Mouse (Mus musculus): ENCODE results near the gene Fgfr2. TPM values are rescaled to one million over a fixed set of nuclear protein-coding genes. Genes with fewer than 3 reads are reported as not detected.

The Fgfr2 gene
- polyA plus RNA-seq, 1 experiment from 2014 or later = 92.0 TPM

GRCm38 (mm10) chr7:131670586-131670985 is 1452.6 kb downstream of the Fgfr2 start:
- Histone ChIP-seq H3K9me3 (ENCODE audit: control insufficient read depth, low read length) (no peaks in the 10 kb centered on the region), H3K27me3 (ENCODE audit: control insufficient read depth, insufficient read depth, low read length) (no peaks in the 10 kb centered on the region), H3K4me1 (ENCODE audit: control insufficient read depth, insufficient read depth, low read length) (no peaks in the 10 kb centered on the region), H3K4me3 (ENCODE audit: low read depth, low read length) (no peak overlapping the region), H3K4me2 (no peak overlapping the region), H3K36me3 (ENCODE audit: control insufficient read depth, insufficient read depth, low read length) (no peaks in the 10 kb centered on the region), H3K27ac (ENCODE audit: low read depth, low read length) (no peak overlapping the region), H3K9ac (ENCODE audit: low read length) (no peak overlapping the region)
- ATAC-seq (ENCODE audit: low FRiP score) (no peak), DNase-seq (ENCODE audit: low spot score, missing footprints) (no peak)
- WGBS = 64% methylated on average over 6 of the region's 6 CpGs

GRCm38 (mm10) chr7:131669326-131669725 is 1453.8 kb downstream of the Fgfr2 start:
- H3K27ac ChIP-seq (ENCODE audit: low read depth, low read length) = no peak overlapping the region
- WGBS = 81% methylated on average over 4 of the region's 4 CpGs
- DNase-seq (ENCODE audit: low spot score, missing footprints) (peak; percentile 39), ATAC-seq (ENCODE audit: low FRiP score) (no peak)
- no peak overlapping the region for H3K9ac ChIP-seq (ENCODE audit: low read length)
- no peaks in the 10 kb centered on the region for H3K9me3 ChIP-seq (ENCODE audit: control insufficient read depth, low read length)
- no peak overlapping the region for H3K4me3 ChIP-seq (ENCODE audit: low read depth, low read length)
- no peaks in the 10 kb centered on the region for H3K36me3 ChIP-seq (ENCODE audit: control insufficient read depth, insufficient read depth, low read length)
- H3K27me3 ChIP-seq (ENCODE audit: control insufficient read depth, insufficient read depth, low read length) = no peaks in the 10 kb centered on the region
- H3K4me2 ChIP-seq = no peak overlapping the region
- no peaks in the 10 kb centered on the region for H3K4me1 ChIP-seq (ENCODE audit: control insufficient read depth, insufficient read depth, low read length)

DNA sequence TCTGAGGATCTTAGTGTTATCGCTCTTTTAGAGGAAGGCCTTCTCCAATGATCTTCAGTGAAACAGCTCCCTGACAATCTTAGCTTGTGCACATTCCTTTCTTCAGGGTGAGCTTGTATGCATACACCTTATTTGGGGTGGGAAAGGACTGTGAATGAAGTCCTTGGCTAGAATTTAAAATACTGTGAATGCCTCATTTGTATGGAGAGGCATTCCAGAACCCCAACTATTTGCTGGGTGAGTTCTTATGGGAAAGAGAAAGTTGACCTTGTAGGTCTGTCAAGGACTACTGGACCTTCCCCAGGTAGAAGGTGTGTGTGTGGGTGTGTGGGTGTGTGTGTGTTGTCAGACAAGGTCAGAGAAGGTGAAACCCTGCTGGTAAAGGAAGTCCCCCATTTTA is 1462.4 kb downstream of the Fgfr2 start:
- Histone ChIP-seq H3K4me3 (ENCODE audit: low read depth, low read length) (no peak overlapping the region), H3K27ac (ENCODE audit: low read depth, low read length) (no peak overlapping the region), H3K9ac (ENCODE audit: low read length) (no peak overlapping the region), H3K27me3 (ENCODE audit: control insufficient read depth, insufficient read depth, low read length) (no peaks in the 10 kb centered on the region), H3K4me1 (ENCODE audit: control insufficient read depth, insufficient read depth, low read length) (no peaks in the 10 kb centered on the region), H3K4me2 (no peak overlapping the region), H3K36me3 (ENCODE audit: control insufficient read depth, insufficient read depth, low read length) (no peaks in the 10 kb centered on the region), H3K9me3 (ENCODE audit: control insufficient read depth, low read length) (no peaks in the 10 kb centered on the region)
- ATAC-seq (ENCODE audit: low FRiP score) (no peak), DNase-seq (ENCODE audit: low spot score, missing footprints) (no peak)
- 92% methylated on average over 1 of the region's 1 CpGs for WGBS

- no peaks in the 10 kb centered on the region for H3K4me1 ChIP-seq (ENCODE audit: control insufficient read depth, insufficient read depth, low read length)
- no peak overlapping the region for H3K9ac ChIP-seq (ENCODE audit: low read length)
- no peak overlapping the region for H3K27ac ChIP-seq (ENCODE audit: low read depth, low read length)
- H3K9me3 ChIP-seq (ENCODE audit: control insufficient read depth, low read length) = no peaks in the 10 kb centered on the region
- 66% methylated on average over 7 of the region's 7 CpGs for WGBS
- H3K4me3 ChIP-seq (ENCODE audit: low read depth, low read length) = no peak overlapping the region
- no peaks in the 10 kb centered on the region for H3K27me3 ChIP-seq (ENCODE audit: control insufficient read depth, insufficient read depth, low read length)
- no peak overlapping the region for H3K4me2 ChIP-seq
- ATAC-seq (ENCODE audit: low FRiP score) = no peak
- DNase-seq (ENCODE audit: low spot score, missing footprints) = peak; percentile 19
- H3K36me3 ChIP-seq (ENCODE audit: control insufficient read depth, insufficient read depth, low read length) = no peaks in the 10 kb centered on the region
These were observed 1467.1 kb downstream of the Fgfr2 start for GRCm38 (mm10) chr7:131656017-131656416.

- ATAC-seq (ENCODE audit: low FRiP score) (no peak), DNase-seq (ENCODE audit: low spot score, missing footprints) (peak; percentile 67)
- Histone ChIP-seq H3K27me3 (ENCODE audit: control insufficient read depth, insufficient read depth, low read length) (no peaks in the 10 kb centered on the region), H3K36me3 (ENCODE audit: control insufficient read depth, insufficient read depth, low read length) (no peaks in the 10 kb centered on the region), H3K27ac (ENCODE audit: low read depth, low read length) (no peak overlapping the region), H3K9me3 (ENCODE audit: control insufficient read depth, low read length) (no peaks in the 10 kb centered on the region), H3K9ac (ENCODE audit: low read length) (no peak overlapping the region), H3K4me3 (ENCODE audit: low read depth, low read length) (no peak overlapping the region), H3K4me1 (ENCODE audit: control insufficient read depth, insufficient read depth, low read length) (no peaks in the 10 kb centered on the region), H3K4me2 (no peak overlapping the region)
- WGBS = 89% methylated on average over 6 of the region's 6 CpGs
These were observed 1469.7 kb downstream of the Fgfr2 start for GRCm38 (mm10) chr7:131653416-131653815.

DNA sequence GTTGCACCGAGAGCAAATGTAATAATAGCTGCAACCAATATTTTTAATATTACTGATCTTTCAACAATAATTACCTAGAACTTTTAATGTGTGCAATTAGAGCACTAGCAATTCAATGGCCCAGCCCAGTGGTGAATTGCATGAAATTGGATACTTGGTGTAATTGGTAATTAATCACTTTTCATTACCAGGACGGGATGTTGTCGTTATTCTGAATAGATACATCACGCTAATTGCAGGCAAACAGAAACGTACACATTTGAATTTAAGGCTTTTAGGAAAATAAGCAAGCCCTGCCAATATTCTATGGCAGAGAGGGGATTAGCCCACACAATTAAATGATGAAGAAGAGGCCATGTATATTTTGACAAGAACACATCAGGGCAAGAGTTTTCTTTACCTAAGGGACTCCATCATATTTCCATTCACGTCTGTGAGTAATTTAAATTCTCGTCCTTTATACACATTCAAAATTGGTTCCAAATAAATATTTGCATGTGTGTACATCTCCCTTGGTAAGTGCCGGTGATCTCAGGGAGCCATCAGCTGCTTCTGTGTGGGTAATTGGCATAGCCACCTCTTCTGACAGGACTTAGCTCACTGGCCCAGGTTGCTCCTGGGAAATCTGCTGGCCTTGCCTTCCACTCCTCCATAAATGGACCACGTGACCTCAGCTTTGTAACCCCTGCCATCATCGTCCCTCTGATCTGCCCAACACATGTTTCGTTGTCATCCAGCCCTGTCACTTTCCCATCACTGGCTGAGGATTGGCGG is 1471.0 kb downstream of the Fgfr2 start:
- Histone ChIP-seq H3K27me3 (ENCODE audit: control insufficient read depth, insufficient read depth, low read length) (no peaks in the 10 kb centered on the region; the same call in 1 of the 2 replicates), H3K4me3 (ENCODE audit: low read depth, low read length) (no peak overlapping the region), H3K27ac (ENCODE audit: low read depth, low read length) (no peak overlapping the region), H3K9ac (ENCODE audit: low read length) (no peak overlapping the region), H3K9me3 (ENCODE audit: control insufficient read depth, low read length) (no peaks in the 10 kb centered on the region), H3K36me3 (ENCODE audit: control insufficient read depth, insufficient read depth, low read length) (no peaks in the 10 kb centered on the region), H3K4me2 (no peak overlapping the region), H3K4me1 (ENCODE audit: control insufficient read depth, insufficient read depth, low read length) (no peaks in the 10 kb centered on the region)
- peak; percentile 56 for DNase-seq (ENCODE audit: low spot score, missing footprints)
- WGBS = 84% methylated on average over 12 of the region's 12 CpGs
- ATAC-seq (ENCODE audit: low FRiP score) = no peak

DNA sequence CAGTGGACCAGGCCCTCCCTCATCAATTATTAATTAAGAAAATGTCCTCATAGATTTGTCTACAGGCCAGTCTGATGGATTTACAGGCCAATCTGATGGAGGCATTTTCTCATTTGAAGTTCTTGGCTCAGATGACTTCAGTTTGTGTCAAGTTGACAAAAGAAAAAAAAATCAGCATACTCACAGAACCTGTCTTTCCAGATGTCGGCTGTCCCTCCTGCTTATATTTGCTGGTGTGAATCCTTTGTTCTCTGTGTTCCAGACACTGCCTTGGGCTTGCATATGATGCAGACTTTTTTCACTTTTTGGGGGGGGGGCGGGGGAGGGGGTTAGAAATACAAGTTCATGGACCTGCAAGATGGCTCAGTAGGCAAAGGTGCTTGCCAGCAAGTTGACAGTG is 1472.9 kb downstream of the Fgfr2 start:
- ATAC-seq (ENCODE audit: low FRiP score) (no peak), DNase-seq (ENCODE audit: low spot score, missing footprints) (no peak)
- Histone ChIP-seq H3K4me2 (no peak overlapping the region), H3K9me3 (ENCODE audit: control insufficient read depth, low read length) (no peaks in the 10 kb centered on the region), H3K36me3 (ENCODE audit: control insufficient read depth, insufficient read depth, low read length) (no peaks in the 10 kb centered on the region), H3K27ac (ENCODE audit: low read depth, low read length) (no peak overlapping the region), H3K9ac (ENCODE audit: low read length) (no peak overlapping the region), H3K4me3 (ENCODE audit: low read depth, low read length) (no peak overlapping the region), H3K27me3 (ENCODE audit: control insufficient read depth, insufficient read depth, low read length) (peaks cover 7% of the 10 kb centered on the region), H3K4me1 (ENCODE audit: control insufficient read depth, insufficient read depth, low read length) (no peaks in the 10 kb centered on the region)
- 58% methylated on average over 2 of the region's 2 CpGs for WGBS

DNA sequence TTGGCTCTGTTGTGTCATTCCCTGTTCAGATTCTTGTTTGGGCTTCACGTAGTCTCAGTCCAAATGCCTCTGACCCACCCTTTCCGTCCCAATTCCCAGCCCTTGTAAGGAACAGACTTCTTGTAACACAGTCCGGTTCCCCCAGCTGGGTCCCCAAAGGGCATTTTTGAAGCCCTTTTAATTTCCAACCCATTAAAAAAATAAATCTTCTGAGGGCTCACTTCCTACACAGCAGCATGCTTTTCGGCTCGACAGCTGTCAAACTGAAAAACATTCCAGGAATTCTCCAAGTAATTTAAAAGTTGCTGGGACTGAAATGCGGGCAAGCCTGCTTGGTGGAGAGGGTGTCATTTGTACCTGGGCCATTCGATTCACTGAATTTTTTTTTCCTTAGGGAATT is 1474.9 kb downstream of the Fgfr2 start:
- WGBS = 44% methylated on average over 7 of the region's 7 CpGs
- no peak for ATAC-seq (ENCODE audit: low FRiP score)
- H3K9ac ChIP-seq (ENCODE audit: low read length) = no peak overlapping the region
- peaks cover 27% of the 10 kb centered on the region for H3K27me3 ChIP-seq (ENCODE audit: control insufficient read depth, insufficient read depth, low read length)
- DNase-seq (ENCODE audit: low spot score, missing footprints) = peak; percentile 79
- no peak overlapping the region for H3K4me3 ChIP-seq (ENCODE audit: low read depth, low read length)
- no peaks in the 10 kb centered on the region for H3K9me3 ChIP-seq (ENCODE audit: control insufficient read depth, low read length)
- no peaks in the 10 kb centered on the region for H3K36me3 ChIP-seq (ENCODE audit: control insufficient read depth, insufficient read depth, low read length)
- H3K4me2 ChIP-seq = no peak overlapping the region
- peaks cover 11% of the 10 kb centered on the region for H3K4me1 ChIP-seq (ENCODE audit: control insufficient read depth, insufficient read depth, low read length)
- no peak overlapping the region for H3K27ac ChIP-seq (ENCODE audit: low read depth, low read length)

GRCm38 (mm10) chr7:131647583-131647982 is 1475.6 kb downstream of the Fgfr2 start:
- WGBS = 63% methylated on average over 3 of the region's 3 CpGs
- no peak for ATAC-seq (ENCODE audit: low FRiP score)
- H3K9ac ChIP-seq (ENCODE audit: low read length) = no peak overlapping the region
- no peak for DNase-seq (ENCODE audit: low spot score, missing footprints)
- H3K27ac ChIP-seq (ENCODE audit: low read depth, low read length) = no peak overlapping the region
- peaks cover 34% of the 10 kb centered on the region for H3K27me3 ChIP-seq (ENCODE audit: control insufficient read depth, insufficient read depth, low read length)
- peaks cover 11% of the 10 kb centered on the region for H3K4me1 ChIP-seq (ENCODE audit: control insufficient read depth, insufficient read depth, low read length)
- no peaks in the 10 kb centered on the region for H3K9me3 ChIP-seq (ENCODE audit: control insufficient read depth, low read length)
- no peaks in the 10 kb centered on the region for H3K36me3 ChIP-seq (ENCODE audit: control insufficient read depth, insufficient read depth, low read length)
- no peak overlapping the region for H3K4me3 ChIP-seq (ENCODE audit: low read depth, low read length)
- no peak overlapping the region for H3K4me2 ChIP-seq
